Mouse (Mus musculus): ENCODE measurements around the gene Trim67. TPM values are rescaled to one million over a fixed set of nuclear protein-coding genes. Genes with fewer than 3 reads are reported as not detected.
"Not testable (repeated sequence)": the region's sequence is repeated elsewhere in the genome, so short reads cannot be mapped to it uniquely, and the experiment has no call there.

Trim67 gene
- polyA plus RNA-seq, 1 experiment from 2014 or later = 28.3 TPM

DNA sequence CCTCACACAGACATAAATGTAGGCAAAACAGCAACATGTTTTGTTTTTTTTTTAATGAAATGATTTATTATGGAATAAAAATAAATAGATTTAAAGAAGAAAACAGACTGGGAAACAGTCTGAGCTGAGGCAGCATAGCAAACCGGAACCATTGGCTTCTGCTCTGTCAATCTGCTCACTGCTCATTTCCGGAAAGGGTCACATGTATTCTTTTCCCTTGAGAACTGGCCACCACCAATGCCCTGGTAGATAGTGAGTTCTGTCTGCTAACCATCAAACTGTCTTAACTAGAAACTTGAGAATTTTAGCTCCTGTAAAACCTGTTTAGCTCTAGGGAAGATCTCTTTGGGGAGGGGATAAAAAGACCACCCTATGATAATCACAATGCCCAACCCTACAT lies 44.0 kb downstream of the Trim67 start:
- no peak overlapping the region for H3K4me3 ChIP-seq (replicated peaks)
- 94% methylated on average over 2 of the region's 2 CpGs for WGBS
- H3K27me3 ChIP-seq (replicated peaks) = no peaks in the 10 kb centered on the region
- H3K27ac ChIP-seq (replicated peaks) = no peak overlapping the region
- H3K9me3 ChIP-seq (replicated peaks) = no peaks in the 10 kb centered on the region
- ATAC-seq (ENCODE audit: low FRiP score) = no peak
- 0 out of 2 replicates have a peak, but pooled peaks cover 6% of the 10 kb centered on the region for H3K4me1 ChIP-seq
- no peak overlapping the region for H3K9ac ChIP-seq (replicated peaks)
- H3K4me2 ChIP-seq = no peak overlapping the region
- peaks cover 37% of the 10 kb centered on the region for H3K36me3 ChIP-seq

DNA sequence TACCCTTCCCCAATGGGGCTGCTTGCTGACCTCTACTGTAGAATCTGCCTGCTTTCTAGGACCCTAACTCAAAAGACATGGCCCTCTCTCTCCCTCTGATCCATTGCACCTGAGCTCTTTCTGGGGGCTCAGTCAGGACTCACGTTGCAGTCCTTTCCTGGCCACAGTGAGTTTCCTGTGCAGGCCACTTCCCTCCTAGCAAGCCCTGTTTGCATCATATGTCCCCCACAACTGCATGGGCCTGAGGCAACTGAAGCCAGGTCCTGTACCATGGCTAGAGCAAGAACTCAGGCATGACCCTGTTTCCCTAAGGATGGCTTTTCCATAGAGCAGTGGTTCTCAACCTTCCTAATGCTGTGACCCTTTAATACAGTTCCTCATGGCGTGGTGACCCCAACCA lies 45.1 kb downstream of the Trim67 start:
- 90% methylated on average over 2 of the region's 2 CpGs for WGBS
- no peak for ATAC-seq (ENCODE audit: low FRiP score)
- no peak overlapping the region for H3K9ac ChIP-seq (replicated peaks)

DNA sequence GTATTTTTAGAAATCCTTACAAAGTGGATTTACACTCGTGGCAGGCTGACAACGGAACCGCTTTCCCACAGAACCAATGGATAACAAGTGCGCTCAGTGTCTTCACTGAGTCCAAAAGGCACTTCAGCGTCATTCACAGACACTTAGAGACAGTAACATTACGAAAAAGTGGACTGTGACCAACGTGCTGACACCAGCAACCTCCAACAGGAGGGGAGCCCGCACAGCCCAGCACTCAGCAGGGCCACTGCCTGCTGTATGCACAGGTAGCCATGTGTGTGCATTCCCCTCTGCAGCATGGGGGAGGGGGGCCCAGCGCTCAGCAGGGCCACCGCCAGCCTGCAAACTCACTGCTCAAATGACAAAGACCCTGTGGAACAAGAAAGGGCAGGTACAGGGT lies 46.5 kb downstream of the Trim67 start:
- no peaks in the 10 kb centered on the region for H3K9me3 ChIP-seq (replicated peaks)
- no peak for ATAC-seq (ENCODE audit: low FRiP score)

More for the DNA sequence above, 45.1 kb downstream of the Trim67 start:
- H3K36me3 ChIP-seq = peaks cover 36% of the 10 kb centered on the region
- no peaks in the 10 kb centered on the region for H3K9me3 ChIP-seq (replicated peaks)
- no peak overlapping the region for H3K4me3 ChIP-seq (replicated peaks)
- no peak overlapping the region for H3K27ac ChIP-seq (replicated peaks)
- H3K27me3 ChIP-seq (replicated peaks) = no peaks in the 10 kb centered on the region
- H3K4me2 ChIP-seq = no peak overlapping the region
- H3K4me1 ChIP-seq = 0 out of 2 replicates have a peak, but pooled peaks cover 6% of the 10 kb centered on the region

DNA sequence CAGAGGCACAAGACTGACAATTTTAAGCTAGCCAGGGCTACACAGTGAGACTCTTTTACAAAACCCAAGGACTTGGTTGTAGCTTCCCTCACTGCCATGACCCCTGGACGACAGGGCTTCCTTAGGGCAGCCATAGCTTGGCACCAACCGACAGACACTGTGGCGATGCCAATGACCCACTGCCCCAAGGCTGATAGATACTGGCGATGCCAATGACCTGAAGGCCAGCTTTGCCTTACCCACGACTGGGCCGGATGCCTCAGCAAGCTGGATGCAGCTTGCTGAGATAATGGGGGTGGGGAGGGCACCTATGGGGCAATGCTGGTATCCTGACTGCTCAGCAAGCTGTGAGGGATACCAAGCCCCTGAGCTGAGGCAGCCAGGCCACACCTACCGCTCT lies 48.0 kb downstream of the Trim67 start:
- no peak overlapping the region for H3K4me3 ChIP-seq (replicated peaks)
- no peak for ATAC-seq (ENCODE audit: low FRiP score)
- no peak overlapping the region for H3K4me2 ChIP-seq
- no peaks in the 10 kb centered on the region for H3K4me1 ChIP-seq
- WGBS = 96% methylated on average over 7 of the region's 7 CpGs
- no peak overlapping the region for H3K27ac ChIP-seq (replicated peaks)
- no peaks in the 10 kb centered on the region for H3K27me3 ChIP-seq (replicated peaks)
- no peak overlapping the region for H3K9ac ChIP-seq (replicated peaks)
- H3K9me3 ChIP-seq (replicated peaks) = no peaks in the 10 kb centered on the region
- H3K36me3 ChIP-seq = peaks cover 39% of the 10 kb centered on the region

More for the DNA sequence above, 46.5 kb downstream of the Trim67 start:
- no peaks in the 10 kb centered on the region for H3K4me1 ChIP-seq
- WGBS = 92% methylated on average over 10 of the region's 10 CpGs
- no peak overlapping the region for H3K9ac ChIP-seq (replicated peaks)
- H3K4me3 ChIP-seq (replicated peaks) = no peak overlapping the region
- no peak overlapping the region for H3K4me2 ChIP-seq
- no peaks in the 10 kb centered on the region for H3K27me3 ChIP-seq (replicated peaks)
- H3K36me3 ChIP-seq = peaks cover 39% of the 10 kb centered on the region
- no peak overlapping the region for H3K27ac ChIP-seq (replicated peaks)

DNA sequence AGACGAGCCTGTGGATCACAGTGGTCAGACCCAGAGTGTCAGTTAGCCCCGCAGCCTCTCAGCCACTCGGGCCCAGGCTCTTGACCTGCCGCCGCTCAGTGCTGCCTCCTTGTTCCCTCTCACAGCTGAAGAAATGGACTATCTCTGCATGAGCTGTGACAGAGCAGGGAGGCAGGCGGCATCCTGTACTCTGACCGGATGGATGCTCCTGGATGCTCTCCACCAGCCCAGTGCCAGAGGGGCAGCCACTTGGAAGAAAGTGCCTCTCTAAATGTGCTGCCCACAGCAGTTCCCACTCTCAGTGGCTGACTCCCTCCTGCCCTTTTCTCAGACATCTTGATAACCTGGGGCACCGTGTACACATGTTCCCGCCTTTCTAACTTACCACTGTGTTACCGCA lies 48.9 kb downstream of the Trim67 start:
- H3K4me2 ChIP-seq = no peak overlapping the region

DNA sequence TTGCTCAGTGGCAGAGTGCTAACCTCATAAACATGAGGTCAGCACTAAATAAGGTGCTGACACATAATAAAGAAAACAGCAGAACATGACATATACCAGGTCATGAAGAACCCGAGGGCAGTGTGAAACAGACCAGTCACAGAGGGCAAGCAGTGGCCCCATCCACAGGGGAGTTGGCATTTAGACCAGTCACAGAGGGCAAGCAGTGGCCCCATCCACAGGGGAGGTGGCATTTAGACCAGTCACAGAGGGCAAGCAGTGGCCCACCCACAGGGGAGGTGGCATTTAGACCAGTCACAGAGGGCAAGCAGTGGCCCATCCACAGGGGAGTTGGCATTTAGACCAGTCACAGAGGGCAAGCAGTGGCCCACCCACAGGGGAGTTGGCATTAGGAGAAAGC lies 50.0 kb downstream of the Trim67 start:
- H3K4me3 ChIP-seq (replicated peaks); ATAC-seq (ENCODE audit: low FRiP score); H3K27ac ChIP-seq (replicated peaks); H3K9me3 ChIP-seq (replicated peaks); H3K4me1 ChIP-seq; H3K4me2 ChIP-seq; H3K27me3 ChIP-seq (replicated peaks); H3K9ac ChIP-seq (replicated peaks): not testable (repeated sequence)
- H3K36me3 ChIP-seq = peaks cover 36% of the 10 kb centered on the region
- WGBS = 76% methylated on average over 1 of the region's 1 CpGs

More for the DNA sequence above, 48.9 kb downstream of the Trim67 start:
- Histone ChIP-seq H3K36me3 (peaks cover 39% of the 10 kb centered on the region), H3K27me3 (replicated peaks) (no peaks in the 10 kb centered on the region), H3K9ac (replicated peaks) (no peak overlapping the region), H3K27ac (replicated peaks) (no peak overlapping the region), H3K4me1 (no peaks in the 10 kb centered on the region), H3K9me3 (replicated peaks) (no peaks in the 10 kb centered on the region), H3K4me3 (replicated peaks) (no peak overlapping the region)
- ATAC-seq (ENCODE audit: low FRiP score) = no peak
- 93% methylated on average over 10 of the region's 10 CpGs for WGBS

DNA sequence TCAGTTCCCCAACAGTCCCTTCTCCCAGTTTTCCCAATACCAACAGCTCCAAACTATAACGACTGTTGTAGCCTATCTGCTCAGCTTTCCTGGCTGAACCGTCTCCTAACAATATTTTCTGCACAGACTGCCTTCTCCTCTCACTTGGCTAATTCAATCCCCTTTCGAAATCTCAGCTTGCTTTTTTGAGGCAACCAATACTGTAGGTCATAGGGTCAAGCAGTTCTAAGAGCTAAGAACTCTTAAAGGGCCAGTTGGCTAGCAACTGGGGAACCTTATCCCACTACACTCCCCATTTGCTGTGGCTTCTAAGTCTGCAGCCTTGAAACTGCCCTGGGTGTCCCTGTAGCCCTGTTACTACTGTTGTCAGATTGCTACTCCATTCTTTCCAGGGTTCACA lies 52.2 kb downstream of the Trim67 start:
- Histone ChIP-seq H3K4me1 (no peaks in the 10 kb centered on the region), H3K27ac (replicated peaks) (no peak overlapping the region), H3K9me3 (replicated peaks) (no peaks in the 10 kb centered on the region), H3K4me2 (no peak overlapping the region), H3K4me3 (replicated peaks) (no peak overlapping the region), H3K36me3 (peaks cover 17% of the 10 kb centered on the region), H3K9ac (replicated peaks) (no peak overlapping the region), H3K27me3 (replicated peaks) (no peaks in the 10 kb centered on the region)
- WGBS = 83% methylated on average over 3 of the region's 3 CpGs
- ATAC-seq (ENCODE audit: low FRiP score) = no peak

DNA sequence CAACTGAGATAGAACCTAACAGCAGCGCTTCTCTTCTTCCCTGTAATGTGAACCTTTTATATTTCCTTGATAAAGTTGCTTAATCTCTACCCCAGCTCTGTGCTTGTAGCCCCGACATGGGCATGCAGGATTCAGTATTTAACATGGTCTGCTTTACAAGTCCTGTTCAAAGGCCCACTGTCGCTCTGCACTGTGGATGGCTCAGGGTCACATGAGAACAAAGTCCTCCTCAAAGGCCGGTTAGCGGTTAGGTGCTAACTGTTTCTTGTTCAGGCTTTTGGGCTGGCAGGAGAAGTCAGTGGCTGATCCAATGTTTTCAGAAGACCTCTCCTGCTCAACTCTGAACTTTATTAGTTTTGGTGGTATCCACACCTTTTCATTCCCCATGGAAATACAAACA lies 52.7 kb downstream of the Trim67 start:
- H3K4me2 ChIP-seq = no peak overlapping the region
- H3K4me3 ChIP-seq (replicated peaks) = no peak overlapping the region
- H3K9ac ChIP-seq (replicated peaks) = no peak overlapping the region
- WGBS = 88% methylated on average over 5 of the region's 5 CpGs
- H3K27ac ChIP-seq (replicated peaks) = no peak overlapping the region
- H3K36me3 ChIP-seq = peaks cover 14% of the 10 kb centered on the region
- no peak for ATAC-seq (ENCODE audit: low FRiP score)
- no peaks in the 10 kb centered on the region for H3K4me1 ChIP-seq
- H3K9me3 ChIP-seq (replicated peaks) = no peaks in the 10 kb centered on the region
- no peaks in the 10 kb centered on the region for H3K27me3 ChIP-seq (replicated peaks)

DNA sequence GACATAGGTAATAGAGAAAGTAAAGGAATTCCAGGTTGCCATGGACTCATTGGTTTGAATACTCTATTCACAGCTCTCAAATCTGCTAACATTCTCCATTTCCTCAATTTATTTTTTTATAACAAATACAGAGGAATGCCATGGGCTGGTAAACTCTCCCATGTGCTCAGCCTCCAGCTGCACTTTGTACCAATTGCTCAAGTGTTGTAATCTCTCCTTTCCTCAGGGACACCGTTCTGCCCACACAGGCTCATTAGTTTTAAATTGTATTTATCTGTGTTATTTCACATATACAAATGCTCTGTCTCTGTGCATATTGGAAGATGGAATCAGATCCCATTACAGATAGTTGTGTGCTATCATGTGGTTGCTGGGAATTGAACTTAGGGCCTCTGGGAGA lies 60.6 kb downstream of the Trim67 start:
- no peak overlapping the region for H3K4me2 ChIP-seq
- H3K9me3 ChIP-seq (replicated peaks) = peaks cover 2% of the 10 kb centered on the region; the same call in 1 of the 2 replicates
- no peaks in the 10 kb centered on the region for H3K27me3 ChIP-seq (replicated peaks)
- no peak for ATAC-seq (ENCODE audit: low FRiP score)
- peaks cover 54% of the 10 kb centered on the region for H3K36me3 ChIP-seq
- no peak overlapping the region for H3K9ac ChIP-seq (replicated peaks)
- no peaks in the 10 kb centered on the region for H3K4me1 ChIP-seq
- H3K27ac ChIP-seq (replicated peaks) = no peak overlapping the region
- WGBS = 92% methylated on average over 1 of the region's 1 CpGs
- no peak overlapping the region for H3K4me3 ChIP-seq (replicated peaks)

DNA sequence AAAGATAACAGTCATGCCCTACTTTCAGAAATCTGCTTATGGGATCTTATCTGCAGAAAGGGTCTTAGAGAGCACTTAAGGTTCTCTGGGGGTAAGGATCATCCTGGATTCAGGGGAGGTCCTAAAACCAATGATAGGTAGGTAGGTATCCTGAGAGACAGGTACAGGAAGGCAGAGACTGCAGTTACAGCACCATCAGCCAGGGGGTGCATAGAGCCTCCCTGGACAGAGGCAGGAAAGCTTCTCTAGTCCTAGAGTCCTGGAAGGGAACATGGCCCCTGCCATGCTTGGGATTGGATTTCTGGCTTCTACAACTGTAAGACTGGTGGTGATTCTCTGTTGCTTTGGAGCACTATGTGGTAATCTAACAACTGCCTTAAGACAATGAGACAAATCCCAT lies 66.6 kb downstream of the Trim67 start:
- Histone ChIP-seq H3K9ac (replicated peaks) (no peak overlapping the region), H3K4me2 (no peak overlapping the region), H3K36me3 (peaks cover 59% of the 10 kb centered on the region), H3K4me1 (peaks cover 20% of the 10 kb centered on the region), H3K9me3 (replicated peaks) (no peaks in the 10 kb centered on the region; the same call in 1 of the 2 replicates), H3K27me3 (replicated peaks) (no peaks in the 10 kb centered on the region), H3K4me3 (replicated peaks) (no peak overlapping the region), H3K27ac (replicated peaks) (no peak overlapping the region)
- no peak for ATAC-seq (ENCODE audit: low FRiP score)

DNA sequence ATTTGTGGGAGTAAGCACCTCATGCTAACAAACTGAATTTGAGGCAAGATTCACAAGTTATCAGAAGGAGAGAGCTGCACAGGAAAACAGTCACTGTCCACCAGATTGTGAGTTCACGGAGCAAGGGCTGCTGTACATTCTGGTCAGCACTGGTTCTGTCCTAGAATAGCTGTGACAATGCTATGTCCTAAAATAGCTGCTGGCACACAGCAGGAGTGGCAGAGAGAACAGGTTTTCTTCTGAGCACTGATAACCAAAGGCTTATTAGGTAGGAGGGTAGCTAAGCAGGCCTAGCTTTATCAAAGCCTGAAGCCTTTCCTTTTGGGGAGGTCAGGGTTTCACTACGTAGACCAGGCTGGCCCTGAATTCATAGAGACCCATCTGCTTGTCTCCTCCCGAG lies 67.3 kb downstream of the Trim67 start:
- Histone ChIP-seq H3K9me3 (replicated peaks) (no peaks in the 10 kb centered on the region), H3K4me1 (peaks cover 24% of the 10 kb centered on the region), H3K36me3 (peaks cover 52% of the 10 kb centered on the region), H3K27me3 (replicated peaks) (no peaks in the 10 kb centered on the region), H3K27ac (replicated peaks) (no peak overlapping the region), H3K9ac (replicated peaks) (no peak overlapping the region), H3K4me2 (no peak overlapping the region), H3K4me3 (replicated peaks) (no peak overlapping the region)
- no peak for ATAC-seq (ENCODE audit: low FRiP score)
- WGBS = 95% methylated on average over 3 of the region's 3 CpGs

DNA sequence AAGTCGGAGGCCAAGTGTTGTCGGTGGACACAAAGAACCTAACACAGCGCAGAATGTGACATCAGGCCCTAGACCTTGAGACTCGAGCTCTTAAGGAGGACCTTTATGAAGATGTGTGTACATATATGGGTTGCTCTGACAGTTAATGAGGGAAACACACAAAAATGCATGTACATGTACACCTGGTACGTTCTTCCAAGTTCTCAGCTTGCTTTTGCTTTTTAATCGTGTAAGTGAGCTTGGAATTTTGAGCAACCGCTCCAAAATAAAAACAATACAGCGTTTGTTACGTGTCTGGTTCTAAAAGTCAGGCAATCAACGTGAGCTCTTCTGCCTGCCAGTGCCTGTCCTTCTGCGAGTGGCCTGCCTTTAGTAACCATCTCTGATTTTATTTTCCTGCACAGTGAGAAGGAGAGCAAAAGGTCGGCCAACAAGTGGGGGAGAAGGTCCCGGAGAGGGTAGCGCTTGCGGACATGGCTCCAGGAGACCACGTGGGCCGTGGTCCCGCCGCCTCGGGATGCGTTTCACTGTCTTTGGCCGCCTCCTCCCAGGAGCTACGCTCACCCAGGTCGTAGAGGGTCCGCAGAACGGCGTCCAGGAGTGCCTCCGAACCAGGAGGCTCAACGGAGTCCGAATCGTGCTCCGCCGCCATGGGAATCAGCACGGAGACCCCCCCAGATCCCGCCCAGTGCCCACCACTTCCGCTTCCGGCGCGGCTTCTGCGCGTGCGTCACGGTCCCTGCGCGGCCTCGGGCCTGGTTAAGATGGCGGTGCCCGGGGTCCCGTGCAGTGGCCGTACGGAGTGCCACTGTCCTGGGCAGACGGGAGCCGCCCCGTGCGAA lies 69.7 kb downstream of the Trim67 start, which contains the start of the genes Gnpat and 2810004N23Rik:
TSS of gene Gnpat (plus strand) at position 713 of the 842 bp plus-strand sequence.
TSS of gene 2810004N23Rik (minus strand) at position 800 of the 842 bp plus-strand sequence.
- H3K27me3 ChIP-seq (replicated peaks) = no peaks in the 10 kb centered on the region
- peak within 1 kb of the TSS; percentile 83 for H3K4me3 ChIP-seq (replicated peaks)
- WGBS = 1% methylated on average over 55 of the region's 55 CpGs
- H3K4me1 ChIP-seq = peaks cover 27% of the 10 kb centered on the region
- peak within 1 kb of the TSS; percentile 94 for H3K27ac ChIP-seq (replicated peaks)
- no peaks in the 10 kb centered on the region for H3K9me3 ChIP-seq (replicated peaks)
- peak; percentile 98 for ATAC-seq (ENCODE audit: low FRiP score)
- peaks cover 33% of the 10 kb centered on the region for H3K36me3 ChIP-seq
- peak within 1 kb of the TSS; percentile 79 for H3K4me2 ChIP-seq
- H3K9ac ChIP-seq (replicated peaks) = peak within 1 kb of the TSS; percentile 93
